Mouse (Mus musculus): Measurements from ENCODE around the gene Ift46.

DNA sequence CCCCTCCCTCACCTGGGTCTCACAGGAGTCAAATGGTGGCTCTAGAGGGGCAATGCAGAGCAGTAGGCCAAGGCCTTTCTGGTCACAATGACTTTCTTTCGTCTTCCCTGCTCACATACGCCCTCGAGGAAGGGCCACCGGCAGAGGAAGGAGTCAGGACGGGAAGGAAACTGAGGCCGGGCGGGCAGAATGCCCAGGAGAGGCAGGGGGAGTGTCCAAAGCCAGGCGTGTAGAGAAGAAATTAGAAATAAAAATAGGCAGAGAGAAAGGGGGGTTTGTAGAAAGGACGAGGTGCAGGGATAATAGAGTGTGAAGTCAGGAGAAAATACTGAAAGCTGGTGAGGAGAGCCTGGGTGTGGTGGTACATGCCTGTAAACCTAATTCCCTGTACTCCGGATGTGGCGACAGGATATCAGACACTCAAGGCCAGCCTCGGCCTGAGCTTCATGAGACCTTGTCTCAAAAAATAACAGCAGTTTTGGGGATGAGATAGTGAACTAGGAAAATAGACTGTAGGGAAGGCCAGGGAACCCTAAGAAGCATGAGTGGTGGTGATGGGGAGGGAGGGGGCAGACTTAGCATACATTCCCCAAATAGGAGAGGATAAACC, 34.7 kb upstream of the Ift46 start:
- no peak for TF ChIP-seq CTCF (IDR thresholded peaks at IDR 0.05; ENCODE audit: control insufficient read depth, insufficient read depth, low read length)
- TF ChIP-seq POLR2A (IDR thresholded peaks at IDR 0.05; ENCODE audit: borderline replicate concordance, control insufficient read depth, low read depth, low read length): no peak
